ENCODE assay signal across 8 mouse cellular contexts in the genomic region with DNA sequence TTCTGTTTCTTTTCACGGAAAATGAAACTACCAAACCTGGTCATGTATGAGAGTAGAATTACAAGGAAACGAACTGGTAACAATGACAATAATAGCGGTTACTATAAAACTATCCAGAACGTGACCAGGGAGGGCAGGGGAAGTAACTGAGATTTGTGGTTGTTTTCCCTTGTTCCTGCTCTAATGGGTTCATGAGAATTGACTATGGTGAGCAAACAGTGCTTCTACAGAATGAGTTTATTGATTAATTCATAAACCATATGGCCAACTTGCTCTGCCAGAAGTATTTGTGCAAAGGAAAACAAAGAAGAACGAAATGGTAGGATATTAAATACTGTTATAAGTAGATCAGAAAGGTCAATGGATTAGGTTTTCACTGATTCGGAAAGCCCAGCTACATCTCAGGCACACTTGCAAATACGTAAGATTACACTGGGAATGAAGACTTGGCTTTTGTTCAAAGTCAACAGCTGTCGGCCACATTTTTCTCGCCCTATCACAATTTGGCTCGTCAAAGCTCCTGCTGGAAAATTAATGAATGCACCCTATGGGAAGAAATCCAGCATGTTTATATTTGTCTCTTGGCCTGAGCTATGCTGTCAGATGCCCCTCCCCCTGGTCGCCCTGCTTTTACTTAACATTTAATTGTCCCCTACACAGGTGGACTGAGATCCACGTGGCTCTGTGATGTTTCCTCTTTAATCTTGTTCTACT.
DNase-seq lines count a peak whose midpoint lies in the region; TF ChIP-seq lines count a peak whose summit lies in the region.
"Had no signal": no experiment of that assay in that cellular context is flagged by ENCODE, and none has a peak within 500 bp of the region (broad histone marks: within the 10 kb centered on the region; RNA-seq: fewer than 3 reads in every experiment).

No protein-coding gene starts in this region.

- no peak overlapping the region for H3K27ac ChIP-seq in cerebellum, adult 2 months (ENCODE audit: insufficient read depth, low read length)
- H3K27ac ChIP-seq: limb, embryonic 15.5 days had no signal

- no peaks in the 10 kb centered on the region for H3K27me3 ChIP-seq in cerebellum, adult 2 months (ENCODE audit: control insufficient read depth, insufficient read depth, low read length)
- H3K27me3 ChIP-seq: limb, embryonic 15.5 days had no signal

- H3K4me3 ChIP-seq in cerebellum, adult 2 months (replicated peaks; ENCODE audit: insufficient read depth, low read depth, low read length) = no peak overlapping the region
- H3K4me3 ChIP-seq: limb, embryonic 15.5 days had no signal

- peak; percentile 18 for DNase-seq in kidney, postnatal 10 days
- DNase-seq in kidney, adult 8-10 months = no peak
- peak; percentile 10 to 47 for DNase-seq in cerebellum, adult 2 months
- peak; percentile 24 for DNase-seq in heart, adult 8-10 months (ENCODE audit: low spot score)
- peak; percentile 17 for DNase-seq in mesoderm, embryonic 11.5 days (ENCODE audit: low read depth, low spot score)
- no peak for DNase-seq in frontal cortex, postnatal 10 days (ENCODE audit: low spot score in 2 of 2)
- DNase-seq in thymus, postnatal 36 days = no peak

- TF ChIP-seq CTCF in cerebellum, adult 2 months (IDR thresholded peaks at IDR 0.05; ENCODE audit: borderline replicate concordance, insufficient read depth, low read depth, low read length) = no peak

- WGBS in cerebellum, adult 2 months = 32% methylated on average over 12 of the region's 12 CpGs

- H3K4me1 ChIP-seq in cerebellum, adult 2 months (ENCODE audit: control insufficient read depth, insufficient read depth, low read length) = no peaks in the 10 kb centered on the region; the same call in none of the 2 replicates
- H3K4me1 ChIP-seq: limb, embryonic 15.5 days had no signal

- no peak for TF ChIP-seq POLR2A in cerebellum, adult 2 months (IDR thresholded peaks at IDR 0.05; ENCODE audit: borderline replicate concordance, insufficient read depth, low read length)

Comparison
In these comparisons a context has a peak if more than half of its experiments do, and no peak if none do; other contexts are left out.
1. DNase-seq: peak in kidney, postnatal 10 days (single experiment), cerebellum, adult 2 months (2 of 2), heart, adult 8-10 months (single experiment) and mesoderm, embryonic 11.5 days (single experiment); none in kidney, adult 8-10 months (0 of 2), frontal cortex, postnatal 10 days (0 of 2) and thymus, postnatal 36 days (0 of 2).